Mouse (Mus musculus) kidney, postnatal 10 days (tissue): ENCODE data around the gene Pxmp2.

Source experiments
- DNase-seq: peaks from one replicate; pipeline ENCODE4 v3.0.0; 2021; ENCODE audit warnings: mixed read lengths

Pxmp2 gene

GRCm38 (mm10) chr5:110285770-110286445, at the start of gene Pxmp2, which contains the start of gene Pole:
Gene Pxmp2 (minus strand): TSS chr5:110286186.
Gene Pole (plus strand): TSS chr5:110286306.
- peak; percentile 96 for DNase-seq

GRCm38 (mm10) chr5:110330508-110330907, 44.5 kb upstream of the Pxmp2 start:
- peak; percentile 18 for DNase-seq

DNA sequence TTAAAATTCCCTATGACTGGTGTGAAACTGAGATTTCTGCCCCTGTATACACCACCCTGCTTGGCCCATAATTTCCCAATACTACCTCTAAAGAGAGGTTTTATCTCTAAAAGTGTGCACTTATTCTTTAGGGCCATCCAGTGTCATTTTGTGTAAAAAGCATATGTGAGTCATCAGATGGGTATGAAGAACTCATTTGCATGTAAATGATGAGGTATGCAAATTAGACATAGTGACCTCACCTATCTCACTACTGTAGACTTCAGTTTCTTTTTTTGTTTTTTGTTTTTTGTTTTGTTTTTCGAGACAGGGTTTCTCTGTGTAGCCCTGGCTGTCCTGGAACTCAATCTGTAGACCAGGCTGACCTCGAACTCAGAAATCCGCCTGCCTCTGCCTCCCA, 27.1 kb upstream of the Pxmp2 start:
- DNase-seq, result no peak

DNA sequence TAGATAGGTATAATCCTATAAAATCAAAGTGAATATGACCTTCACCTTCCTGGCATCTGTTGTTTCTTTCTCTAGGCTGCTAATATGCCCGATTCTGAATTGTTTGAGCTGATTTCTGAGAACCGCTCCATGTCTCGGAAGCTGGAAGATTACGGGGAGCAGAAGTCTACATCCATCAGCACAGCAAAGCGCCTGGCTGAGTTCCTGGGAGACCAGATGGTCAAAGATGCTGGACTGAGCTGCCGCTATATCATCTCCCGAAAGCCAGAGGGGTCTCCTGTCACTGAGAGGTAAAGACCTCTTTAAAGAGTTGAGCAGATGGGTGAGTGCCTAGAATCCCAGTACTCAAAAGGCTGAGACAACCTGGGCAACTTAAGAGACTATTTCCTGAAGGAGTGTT, 22.9 kb upstream of the Pxmp2 start:
- DNase-seq, result no peak

DNA sequence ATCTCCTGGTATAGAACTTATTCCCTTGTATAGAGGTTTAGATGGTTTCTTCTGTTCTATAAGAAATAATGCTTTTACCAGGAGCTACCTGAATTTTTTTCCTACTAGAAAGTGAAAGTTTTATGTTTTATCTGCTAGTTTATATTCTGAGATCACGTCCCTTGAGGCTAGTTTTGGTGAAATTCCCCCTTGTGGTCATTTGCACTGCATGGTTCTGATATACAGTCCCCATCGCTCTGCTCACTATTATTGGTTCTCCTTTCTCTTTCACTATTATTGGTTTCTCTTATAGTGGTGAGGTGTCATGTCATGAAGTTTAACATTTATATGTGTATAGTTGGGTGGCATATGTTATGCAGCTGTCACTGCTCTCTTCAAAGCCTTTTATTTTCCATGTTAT, 14.6 kb upstream of the Pxmp2 start:
- no peak for DNase-seq

GRCm38 (mm10) chr5:110296637-110297036, 10.7 kb upstream of the Pxmp2 start:
- no peak for DNase-seq

- no peak for DNase-seq
Observed at GRCm38 (mm10) chr5:110291649-110292048, 5.7 kb upstream of the Pxmp2 start.

DNA sequence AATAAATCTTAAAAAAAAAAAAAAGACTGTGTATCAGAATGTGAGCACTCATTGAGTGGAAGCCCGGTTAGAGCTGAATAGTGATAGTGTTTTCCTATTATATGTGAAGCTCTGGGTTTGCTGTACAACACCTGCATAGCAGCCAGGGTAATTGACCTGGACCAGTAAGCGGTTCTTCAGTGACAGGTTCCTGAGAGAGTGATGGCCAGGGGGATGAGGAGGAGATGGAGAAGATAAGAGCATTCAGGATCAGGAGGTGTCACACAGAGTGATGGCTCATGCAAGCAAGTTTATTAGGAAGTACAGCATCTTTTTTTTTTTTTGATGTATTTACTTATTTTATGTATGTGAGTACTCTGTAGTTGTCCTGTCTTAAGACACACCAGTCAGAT, 1.1 kb upstream of the Pxmp2 start:
- no peak for DNase-seq

DNA sequence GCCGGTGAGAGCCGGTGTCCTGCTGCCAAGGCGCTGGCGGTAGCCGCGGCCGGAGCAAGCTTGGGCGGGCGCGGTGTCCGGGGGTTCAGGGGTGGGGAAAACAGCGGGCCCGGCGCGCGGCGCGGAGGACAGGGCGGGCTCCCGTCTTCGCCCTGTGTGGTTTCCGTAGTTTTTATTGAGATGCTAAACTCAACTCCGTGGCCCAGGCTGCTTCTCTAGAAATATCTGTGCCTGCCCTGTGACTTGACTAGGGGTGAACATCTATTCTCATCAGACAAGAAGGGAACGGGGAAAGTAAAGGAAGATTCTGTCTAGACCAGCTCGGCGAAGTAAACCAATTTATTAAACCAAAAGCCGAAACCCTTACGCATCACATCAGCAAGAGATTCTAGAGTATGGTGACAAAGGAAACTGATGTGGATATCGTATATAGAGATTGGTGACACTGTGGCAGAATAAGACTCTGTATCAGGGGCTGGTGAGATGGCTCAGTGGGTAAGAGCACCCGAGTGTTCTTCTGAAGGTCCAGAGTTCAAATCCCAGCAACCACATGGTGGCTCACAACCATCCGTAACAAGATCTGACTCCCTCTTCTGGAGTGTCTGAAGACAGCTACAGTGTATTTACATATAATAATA, 579 bp upstream of the Pxmp2 start:
- no peak for DNase-seq

DNA sequence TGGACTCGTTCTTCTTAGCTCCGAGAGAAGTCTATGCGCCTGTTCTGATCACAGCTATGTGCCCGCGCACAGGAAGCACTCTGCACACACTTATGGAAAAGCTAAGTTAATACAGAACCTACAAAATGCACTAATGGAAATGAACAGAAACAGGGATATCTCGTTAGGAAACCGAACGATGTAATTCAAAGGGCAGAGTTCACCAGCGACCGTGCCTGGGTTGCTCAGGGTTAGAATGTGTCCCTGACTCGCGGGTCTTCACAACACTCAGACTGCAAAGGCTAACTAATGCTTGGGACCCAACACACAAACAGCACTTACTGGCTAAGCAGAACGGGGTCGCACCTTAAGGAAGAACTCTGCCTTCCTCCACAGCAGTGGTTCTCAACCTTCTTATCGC, 830 bp downstream of the Pxmp2 start:
- DNase-seq, result peak; percentile 20

DNA sequence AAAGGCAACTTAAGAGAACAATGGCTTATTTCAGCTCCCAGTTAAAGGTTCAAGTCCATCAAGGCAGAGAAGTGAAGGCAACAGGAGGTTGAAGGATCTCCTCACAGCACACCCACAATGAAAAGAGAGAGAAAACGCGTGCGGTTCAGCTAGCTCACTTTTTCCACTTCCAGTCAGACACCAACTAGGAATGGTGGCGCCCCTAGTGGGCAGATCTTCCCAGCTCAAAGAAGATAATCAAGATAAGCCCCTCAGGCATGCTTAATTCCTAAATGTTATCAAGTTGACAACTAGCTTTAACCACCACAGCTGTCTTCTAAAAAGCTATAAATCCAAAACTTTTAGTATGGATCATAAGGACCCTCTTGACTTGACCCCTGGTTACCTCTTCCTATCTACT, 1.4 kb downstream of the Pxmp2 start:
- DNase-seq, result peak; percentile 83

DNA sequence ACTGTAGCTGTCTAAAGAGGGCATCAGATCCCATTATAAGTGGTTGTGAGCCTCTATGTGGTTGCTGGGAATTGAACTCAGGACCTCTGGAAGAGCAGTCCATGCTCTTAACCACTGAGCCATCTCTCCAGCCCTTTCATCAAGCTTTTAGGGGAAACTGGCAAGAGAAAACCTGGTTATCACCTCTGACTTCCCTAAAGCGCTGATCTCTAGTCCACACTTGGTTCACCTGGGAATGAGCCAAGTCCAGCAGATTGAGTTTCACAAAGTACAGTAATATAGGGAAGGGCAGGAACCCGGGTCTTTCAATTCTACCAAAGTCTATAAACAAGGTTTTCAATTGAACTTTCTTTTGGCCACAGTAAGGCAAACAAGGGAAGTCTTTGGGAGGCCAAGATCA, 4.0 kb downstream of the Pxmp2 start:
- no peak for DNase-seq

DNA sequence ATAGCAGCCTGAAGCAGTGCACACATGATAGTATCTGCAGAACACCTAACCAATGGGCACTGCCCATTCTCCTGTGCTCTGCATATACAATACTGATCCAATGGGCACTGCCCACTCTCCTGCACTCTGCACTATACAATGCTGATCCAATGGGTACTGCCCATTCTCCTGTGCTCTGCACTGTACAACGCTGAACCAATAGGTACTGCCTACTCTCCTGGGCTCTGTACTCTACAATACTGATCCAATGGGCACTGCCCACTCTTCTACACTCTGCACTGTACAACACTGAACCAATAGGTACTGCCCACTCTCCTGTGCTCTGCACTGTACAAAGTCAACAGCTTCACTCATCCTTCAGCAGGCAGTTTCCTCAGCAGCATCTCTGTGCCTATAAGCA, 9.1 kb downstream of the Pxmp2 start:
- no peak for DNase-seq

DNA sequence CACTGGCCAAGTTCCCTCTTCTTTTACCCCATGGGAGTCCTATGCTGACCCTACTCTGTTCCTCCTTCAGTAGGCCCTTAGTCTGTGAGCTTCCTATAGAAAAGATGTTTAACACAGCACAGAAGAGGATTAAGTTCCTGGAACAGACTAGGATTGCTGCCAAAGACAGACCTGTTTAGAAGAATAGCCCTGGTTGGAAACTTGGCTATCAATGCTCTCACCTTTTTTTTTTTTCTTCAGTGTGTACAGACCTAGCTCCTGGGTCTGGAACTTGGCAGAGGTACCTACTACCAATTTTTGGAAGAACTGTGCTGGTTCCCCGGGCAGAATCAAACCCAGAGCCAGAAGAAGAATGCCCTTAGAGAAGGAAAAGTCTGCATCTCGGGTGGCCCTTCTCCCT, 9.6 kb downstream of the Pxmp2 start:
- DNase-seq, result no peak

DNA sequence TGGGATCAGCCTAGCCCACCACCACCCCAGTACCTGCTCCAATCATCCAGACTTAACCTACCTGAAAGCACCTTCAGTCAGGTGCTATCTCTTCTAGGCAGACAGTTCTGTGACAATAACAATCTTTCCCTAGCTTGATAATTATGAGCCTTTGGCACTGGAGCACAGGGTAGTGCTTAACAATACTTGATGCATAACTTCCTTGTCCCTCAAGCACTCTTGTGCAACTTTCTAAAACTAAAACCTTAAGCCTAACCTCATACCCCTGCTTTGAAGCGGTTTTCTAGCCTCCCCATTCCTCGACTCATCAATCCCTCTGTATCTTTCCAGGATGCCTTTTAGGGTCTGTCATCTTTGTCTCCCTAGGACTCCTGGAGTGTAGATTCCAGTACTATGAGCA, 11.1 kb downstream of the Pxmp2 start:
- no peak for DNase-seq

GRCm38 (mm10) chr5:110274147-110274546, 11.8 kb downstream of the Pxmp2 start:
- DNase-seq, result no peak

- DNase-seq, result peak; percentile 11
Observed at GRCm38 (mm10) chr5:110270242-110270641, 15.7 kb downstream of the Pxmp2 start.

GRCm38 (mm10) chr5:110269141-110270101, 16.6 kb downstream of the Pxmp2 start, which contains the start of gene Pgam5:
Gene Pgam5 (minus strand): TSS chr5:110269913.
- DNase-seq, result peak; percentile 96

DNA sequence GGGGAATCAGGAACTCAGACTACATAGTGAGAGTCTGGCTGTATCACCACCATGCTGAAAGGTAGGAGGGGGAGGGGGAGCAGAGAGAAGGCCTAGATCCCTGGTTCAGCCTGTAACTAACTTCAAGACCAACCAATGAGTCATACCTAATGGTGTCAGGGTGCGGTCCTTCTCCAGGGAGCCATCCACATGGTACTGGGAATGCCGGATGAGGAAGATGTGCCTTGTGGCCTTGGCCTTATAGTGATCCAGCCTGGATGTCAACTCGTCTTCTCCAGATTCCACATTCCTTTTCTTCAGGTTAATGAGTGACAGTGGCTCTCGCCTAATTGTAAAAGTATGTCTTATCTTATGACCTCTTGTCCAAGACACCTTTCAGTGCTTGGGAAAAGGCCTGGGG, 19.0 kb downstream of the Pxmp2 start:
- no peak for DNase-seq

DNA sequence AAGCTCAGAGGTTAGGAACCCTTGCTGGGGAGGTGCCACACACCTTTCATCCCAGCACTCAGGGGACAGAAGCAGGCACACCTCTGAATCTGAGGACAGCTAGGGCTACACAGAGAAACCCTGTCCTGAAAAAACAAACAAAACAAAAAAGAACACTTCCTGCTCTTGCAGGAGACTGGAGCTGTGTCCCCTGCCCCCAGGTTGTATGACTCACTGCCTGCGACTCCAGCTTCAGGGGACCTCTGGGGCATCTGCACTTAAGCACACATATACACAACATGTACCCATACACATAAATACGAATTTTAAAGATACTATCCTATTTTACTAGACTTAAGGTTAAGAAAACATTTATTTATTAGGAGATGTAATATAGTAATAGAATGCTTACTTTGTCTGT, 41.9 kb downstream of the Pxmp2 start:
- DNase-seq, result no peak

GRCm38 (mm10) chr5:110232346-110232745, 53.6 kb downstream of the Pxmp2 start:
- DNase-seq, result no peak

DNA sequence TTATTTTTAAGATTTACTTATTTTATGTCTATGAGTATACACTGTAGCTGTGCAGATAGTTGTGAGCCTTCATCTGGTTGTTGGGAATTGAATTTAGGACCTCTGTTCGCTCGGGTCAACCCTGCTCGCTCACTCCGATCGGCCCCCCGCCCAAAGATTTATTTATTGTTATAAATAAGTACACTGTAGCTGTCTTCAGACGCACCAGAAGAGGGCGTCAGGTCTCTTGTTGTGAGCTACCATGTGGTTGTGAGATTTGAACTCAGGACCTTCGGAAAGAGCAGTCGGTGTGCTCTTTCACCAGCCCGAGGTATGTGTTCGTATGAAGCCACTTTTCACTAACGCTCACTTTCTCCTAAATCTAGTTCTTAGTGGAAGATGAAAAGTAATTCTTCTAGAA, 54.3 kb downstream of the Pxmp2 start:
- peak; percentile 20 for DNase-seq

GRCm38 (mm10) chr5:110230780-110231461, 55.1 kb downstream of the Pxmp2 start, which contains the start of gene Ankle2:
Gene Ankle2 (plus strand): TSS chr5:110231004.
- peak; percentile 95 for DNase-seq
